Mouse (Mus musculus) hindbrain, embryonic 14.5 days (tissue): ENCODE data around the gene Ablim1. TPM values are rescaled to one million over a fixed set of nuclear protein-coding genes. Genes with fewer than 3 reads are reported as not detected.

Experiments
- ATAC-seq: fragments of 200-750 bp; cut with Nextera tagmentation; 2 replicates; pipeline ENCODE4 v1.8.0; 2017; ENCODE audit warnings: moderate number of reproducible peaks, mild to moderate bottlenecking, moderate TSS enrichment, moderate library complexity; ENCODE audit not compliant: low FRiP score
- DNase-seq: peaks from one replicate; pipeline ENCODE4 v3.0.0-alpha.2; 2015; ENCODE audit warnings: low spot score
- H3K27ac ChIP-seq: fragments of 300-500 bp; sonication (generic); 2 replicates; pipeline ENCODE4 v1.5.1; 2014; ENCODE audit warnings: mild to moderate bottlenecking, moderate library complexity
- H3K27me3 ChIP-seq: fragments of 300-500 bp; sonication (generic); 2 replicates; pipeline ENCODE4 v1.6.1; 2014; ENCODE audit warnings: mild to moderate bottlenecking, low read length, mixed read lengths; ENCODE audit not compliant: control insufficient read depth, insufficient read depth
- H3K36me3 ChIP-seq: fragments of 300-500 bp; sonication (generic); replicated peaks from 2 replicates; pipeline ENCODE4 v1.6.1; 2014; ENCODE audit not compliant: control insufficient read depth, insufficient read depth
- H3K4me1 ChIP-seq: fragments of 300-500 bp; sonication (generic); replicated peaks from 2 replicates; pipeline ENCODE4 v1.6.1; 2014; ENCODE audit warnings: antibody characterized with exemption, low read length, mixed read lengths; ENCODE audit not compliant: control insufficient read depth, insufficient read depth
- H3K4me2 ChIP-seq: fragments of 300-500 bp; sonication (generic); replicated peaks from 2 replicates; pipeline ENCODE4 v1.6.1; 2014; ENCODE audit warnings: mild to moderate bottlenecking, moderate library complexity
- H3K4me3 ChIP-seq: fragments of 300-500 bp; sonication (generic); replicated peaks from 2 replicates; pipeline ENCODE4 v1.5.1; 2014; ENCODE audit warnings: mild to moderate bottlenecking, low read length
- H3K9ac ChIP-seq: fragments of 300-500 bp; sonication (generic); 2 replicates; pipeline ENCODE4 v1.6.1; 2014
- H3K9me3 ChIP-seq: fragments of 300-500 bp; sonication (generic); 2 replicates; pipeline ENCODE4 v1.6.1; 2016; ENCODE audit warnings: low read length; ENCODE audit not compliant: control insufficient read depth
- WGBS: fragments of 180-500 bp; shearing (Covaris S2); extraction: QIAGEN DNeasy Blood & Tissue Kit; methylation state at CpG from one replicate; pipeline ENCODE4 v1.1.7; 2014; 5-methylcytosine and 5-hydroxymethylcytosine counted together
- polyA plus RNA-seq: library from polyadenylated mRNA; unstranded; fragments of >200 nt; fragmentation: Nextera tagmentation; extraction: Ambion mirVana; gene quantifications from 2 replicates; pipeline ENCODE4 v1.2.1, GENCODE M21; 2014

The Ablim1 gene
- polyA plus RNA-seq, 1 experiment from 2014 or later: 56.6 TPM

- WGBS: 95% methylated on average over 20 of the region's 20 CpGs
These were observed 44.3 kb upstream of the Ablim1 start for GRCm38 (mm10) chr19:57358836-57359598.

GRCm38 (mm10) chr19:57358322-57358721 lies 43.6 kb upstream of the Ablim1 start:
- H3K36me3 ChIP-seq: no peaks in the 10 kb centered on the region
- WGBS: 77% methylated on average over 12 of the region's 12 CpGs
- no peak overlapping the region for H3K4me3 ChIP-seq
- DNase-seq (no peak), ATAC-seq (no peak)
- no peak overlapping the region for H3K27ac ChIP-seq
- H3K9me3 ChIP-seq: no peaks in the 10 kb centered on the region
- peaks cover 14% of the 10 kb centered on the region for H3K4me1 ChIP-seq
- no peak overlapping the region for H3K9ac ChIP-seq
- H3K27me3 ChIP-seq: no peaks in the 10 kb centered on the region
- H3K4me2 ChIP-seq: no peak overlapping the region

More at GRCm38 (mm10) chr19:57358836-57359598, 44.3 kb upstream of the Ablim1 start:
- no peak for ATAC-seq
- Histone ChIP-seq H3K36me3 (0 out of 2 replicates have a peak, but pooled peaks cover under 1% of the 10 kb centered on the region), H3K4me2 (peak overlapping the region; percentile 81), H3K9ac (no peak overlapping the region), H3K27ac (no peak overlapping the region), H3K27me3 (no peaks in the 10 kb centered on the region), H3K4me3 (no peak overlapping the region), H3K4me1 (peaks cover 21% of the 10 kb centered on the region), H3K9me3 (no peaks in the 10 kb centered on the region)
- DNase-seq: no peak

- H3K27me3 ChIP-seq: no peaks in the 10 kb centered on the region
- H3K4me1 ChIP-seq: peaks cover 9% of the 10 kb centered on the region
- WGBS: 91% methylated on average over 5 of the region's 5 CpGs
- H3K27ac ChIP-seq: no peak overlapping the region
- no peak overlapping the region for H3K9ac ChIP-seq
- H3K36me3 ChIP-seq: no peaks in the 10 kb centered on the region
- H3K4me3 ChIP-seq: no peak overlapping the region
- H3K9me3 ChIP-seq: no peaks in the 10 kb centered on the region
- no peak overlapping the region for H3K4me2 ChIP-seq
- no peak for DNase-seq
- ATAC-seq: no peak
These were observed 43.1 kb upstream of the Ablim1 start for GRCm38 (mm10) chr19:57357811-57358210.

- 89% methylated on average over 6 of the region's 6 CpGs for WGBS
These were observed 42.5 kb upstream of the Ablim1 start for GRCm38 (mm10) chr19:57357244-57357643.

GRCm38 (mm10) chr19:57356273-57356672 lies 41.6 kb upstream of the Ablim1 start:
- ATAC-seq (no peak), DNase-seq (no peak)
- no peak overlapping the region for H3K27ac ChIP-seq
- no peak overlapping the region for H3K4me2 ChIP-seq
- H3K27me3 ChIP-seq: no peaks in the 10 kb centered on the region
- 88% methylated on average over 7 of the region's 7 CpGs for WGBS
- no peaks in the 10 kb centered on the region for H3K36me3 ChIP-seq
- no peaks in the 10 kb centered on the region; the same call in 1 of the 2 replicates for H3K4me1 ChIP-seq
- H3K4me3 ChIP-seq: no peak overlapping the region
- H3K9ac ChIP-seq: no peak overlapping the region
- H3K9me3 ChIP-seq: no peaks in the 10 kb centered on the region

More at GRCm38 (mm10) chr19:57357244-57357643, 42.5 kb upstream of the Ablim1 start:
- H3K36me3 ChIP-seq: no peaks in the 10 kb centered on the region
- no peaks in the 10 kb centered on the region for H3K9me3 ChIP-seq
- H3K4me1 ChIP-seq: peaks cover 4% of the 10 kb centered on the region
- H3K27me3 ChIP-seq: no peaks in the 10 kb centered on the region
- DNase-seq (no peak), ATAC-seq (no peak)
- H3K27ac ChIP-seq: no peak overlapping the region
- H3K9ac ChIP-seq: no peak overlapping the region
- H3K4me3 ChIP-seq: no peak overlapping the region
- H3K4me2 ChIP-seq: no peak overlapping the region

- no peaks in the 10 kb centered on the region; the same call in 1 of the 2 replicates for H3K4me1 ChIP-seq
- no peaks in the 10 kb centered on the region for H3K27me3 ChIP-seq
- no peaks in the 10 kb centered on the region for H3K36me3 ChIP-seq
- H3K4me2 ChIP-seq: no peak overlapping the region
- ATAC-seq (no peak), DNase-seq (no peak)
- H3K27ac ChIP-seq: no peak overlapping the region; the same call in 1 of the 2 replicates
- 82% methylated on average over 16 of the region's 16 CpGs for WGBS
- no peak overlapping the region for H3K9ac ChIP-seq
- no peaks in the 10 kb centered on the region for H3K9me3 ChIP-seq
- no peak overlapping the region for H3K4me3 ChIP-seq
These were observed 40.9 kb upstream of the Ablim1 start for GRCm38 (mm10) chr19:57355451-57356251.

- H3K4me2 ChIP-seq: no peak overlapping the region
- H3K4me1 ChIP-seq: no peaks in the 10 kb centered on the region; the same call in 1 of the 2 replicates
- H3K9me3 ChIP-seq: no peaks in the 10 kb centered on the region
- H3K36me3 ChIP-seq: no peaks in the 10 kb centered on the region
- DNase-seq (no peak), ATAC-seq (no peak)
- 91% methylated on average over 6 of the region's 6 CpGs for WGBS
- no peak overlapping the region for H3K27ac ChIP-seq
- no peak overlapping the region for H3K4me3 ChIP-seq
- no peaks in the 10 kb centered on the region for H3K27me3 ChIP-seq
- no peak overlapping the region for H3K9ac ChIP-seq
These were observed 40.0 kb upstream of the Ablim1 start for GRCm38 (mm10) chr19:57354715-57355114.

GRCm38 (mm10) chr19:57354050-57354449 lies 39.3 kb upstream of the Ablim1 start:
- no peak overlapping the region for H3K9ac ChIP-seq
- H3K27me3 ChIP-seq: no peaks in the 10 kb centered on the region
- no peak overlapping the region for H3K27ac ChIP-seq
- WGBS: 88% methylated on average over 11 of the region's 11 CpGs
- no peaks in the 10 kb centered on the region for H3K36me3 ChIP-seq
- H3K9me3 ChIP-seq: no peaks in the 10 kb centered on the region
- DNase-seq (no peak), ATAC-seq (no peak)
- H3K4me1 ChIP-seq: no peaks in the 10 kb centered on the region
- H3K4me3 ChIP-seq: no peak overlapping the region
- H3K4me2 ChIP-seq: no peak overlapping the region

GRCm38 (mm10) chr19:57353228-57353627 lies 38.5 kb upstream of the Ablim1 start:
- ATAC-seq (no peak), DNase-seq (no peak)
- no peak overlapping the region for H3K4me2 ChIP-seq
- no peaks in the 10 kb centered on the region for H3K9me3 ChIP-seq
- H3K4me1 ChIP-seq: no peaks in the 10 kb centered on the region
- H3K27me3 ChIP-seq: no peaks in the 10 kb centered on the region
- H3K36me3 ChIP-seq: no peaks in the 10 kb centered on the region
- H3K4me3 ChIP-seq: no peak overlapping the region
- H3K9ac ChIP-seq: no peak overlapping the region
- H3K27ac ChIP-seq: no peak overlapping the region
- 73% methylated on average over 10 of the region's 10 CpGs for WGBS
